Mouse (Mus musculus) lung, adult 2 months (tissue): ENCODE results near the gene Gm37419. TPM values are rescaled to one million over a fixed set of nuclear protein-coding genes. Genes with fewer than 3 reads are reported as not detected.

Experiments used
- DNase-seq: peaks from one replicate; pipeline ENCODE4 v3.0.0; 2022
- H3K4me1 ChIP-seq: fragments of 200-500 bp; 2 replicates; pipeline ENCODE4 v1.6.1; 2011; ENCODE audit warnings: low read length; ENCODE audit not compliant: control insufficient read depth, insufficient read depth
- H3K4me3 ChIP-seq: fragments of 200-500 bp; replicated peaks from 2 replicates; pipeline ENCODE3; 2011; ENCODE audit warnings: low read depth, mild to moderate bottlenecking, control low read depth, low read length; ENCODE audit errors: extremely low read depth
- CTCF ChIP-seq: fragments of 200-500 bp; IDR thresholded peaks from 2 replicates; pipeline ENCODE4 v1.5.1; 2011; ENCODE audit warnings: mild to moderate bottlenecking, low read length, control low read depth; ENCODE audit not compliant: insufficient read depth
- POLR2A ChIP-seq: fragments of 200-500 bp; IDR thresholded peaks from 2 replicates; pipeline ENCODE4 v1.6.1; 2011; ENCODE audit warnings: low read depth, mild to moderate bottlenecking, control low read depth, low read length, borderline replicate concordance; ENCODE audit errors: extremely low read depth
- WGBS: fragments of 180-500 bp; shearing (Covaris S2); methylation state at CpG from one replicate; pipeline ENCODE4 v1.1.7; 2018; 5-methylcytosine and 5-hydroxymethylcytosine counted together
- polyA plus RNA-seq: library from polyadenylated mRNA; depleted of rRNA; stranded (reverse); fragments of >200 nt; gene quantifications from 2 replicates; pipeline ENCODE4 v1.2.3, GENCODE M21; 2012

The Gm37419 gene
- polyA plus RNA-seq, 1 experiment = not detected

DNA sequence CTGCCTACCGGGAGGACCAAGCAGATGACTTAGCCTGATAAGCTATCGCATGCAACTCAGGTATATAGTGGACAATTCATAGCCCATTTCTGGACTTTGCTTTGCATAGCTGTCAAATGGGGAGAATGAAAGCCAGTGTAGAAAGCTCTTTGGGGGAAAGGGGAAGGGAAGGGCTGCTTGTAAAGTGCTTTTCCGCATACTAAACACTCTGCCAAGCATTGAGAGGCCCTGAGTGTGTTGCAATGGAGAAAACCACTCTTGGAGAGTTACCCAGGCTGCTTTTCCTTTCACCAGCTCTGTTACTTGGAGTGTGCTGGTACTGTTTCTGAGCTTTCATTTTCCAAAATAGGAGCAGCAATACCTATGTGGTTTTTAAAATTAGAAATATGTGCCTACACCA, 10.6 kb upstream of the Gm37419 start:
- no peak for TF ChIP-seq POLR2A
- TF ChIP-seq CTCF = no peak
- WGBS = 54% methylated on average over 3 of the region's 3 CpGs
- Histone ChIP-seq H3K4me3 (no peak overlapping the region), H3K4me1 (peaks cover 24% of the 10 kb centered on the region)
- DNase-seq = peak; percentile 52

GRCm38 (mm10) chr16:23978495-23978894, 9.8 kb upstream of the Gm37419 start:
- DNase-seq = no peak
- 70% methylated on average over 4 of the region's 4 CpGs for WGBS
- TF ChIP-seq POLR2A (no peak), CTCF (no peak)
- no peak overlapping the region for H3K4me3 ChIP-seq
- H3K4me1 ChIP-seq = peaks cover 27% of the 10 kb centered on the region

DNA sequence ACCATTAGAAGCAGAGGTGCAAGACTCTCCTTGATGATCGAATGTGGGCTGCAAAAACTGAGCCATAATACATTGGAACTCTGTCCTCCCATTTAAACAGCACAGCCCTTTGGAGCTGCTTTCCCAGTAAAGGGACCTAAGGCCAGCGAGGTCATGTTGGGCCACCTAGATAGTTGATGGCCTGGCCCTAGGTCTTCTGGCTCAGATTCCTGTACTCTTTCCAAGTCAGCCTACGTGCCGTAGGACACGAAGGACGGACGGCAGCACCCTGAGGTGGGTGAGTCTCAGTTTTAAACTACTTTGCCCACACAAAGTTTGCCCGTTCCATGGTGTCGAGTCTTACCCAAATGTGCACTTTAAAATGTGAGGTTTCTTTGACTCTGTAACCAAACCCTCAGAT, 8.8 kb upstream of the Gm37419 start:
- H3K4me1 ChIP-seq = peaks cover 27% of the 10 kb centered on the region
- 64% methylated on average over 9 of the region's 9 CpGs for WGBS
- no peak overlapping the region for H3K4me3 ChIP-seq
- no peak for TF ChIP-seq POLR2A
- no peak for TF ChIP-seq CTCF
- DNase-seq = no peak

- WGBS = 23% methylated on average over 11 of the region's 11 CpGs
- DNase-seq = no peak
- Histone ChIP-seq H3K4me3 (no peak overlapping the region), H3K4me1 (peaks cover 27% of the 10 kb centered on the region)
- TF ChIP-seq POLR2A (no peak), CTCF (no peak)
These were observed 7.9 kb upstream of the Gm37419 start for GRCm38 (mm10) chr16:23980201-23980870.

DNA sequence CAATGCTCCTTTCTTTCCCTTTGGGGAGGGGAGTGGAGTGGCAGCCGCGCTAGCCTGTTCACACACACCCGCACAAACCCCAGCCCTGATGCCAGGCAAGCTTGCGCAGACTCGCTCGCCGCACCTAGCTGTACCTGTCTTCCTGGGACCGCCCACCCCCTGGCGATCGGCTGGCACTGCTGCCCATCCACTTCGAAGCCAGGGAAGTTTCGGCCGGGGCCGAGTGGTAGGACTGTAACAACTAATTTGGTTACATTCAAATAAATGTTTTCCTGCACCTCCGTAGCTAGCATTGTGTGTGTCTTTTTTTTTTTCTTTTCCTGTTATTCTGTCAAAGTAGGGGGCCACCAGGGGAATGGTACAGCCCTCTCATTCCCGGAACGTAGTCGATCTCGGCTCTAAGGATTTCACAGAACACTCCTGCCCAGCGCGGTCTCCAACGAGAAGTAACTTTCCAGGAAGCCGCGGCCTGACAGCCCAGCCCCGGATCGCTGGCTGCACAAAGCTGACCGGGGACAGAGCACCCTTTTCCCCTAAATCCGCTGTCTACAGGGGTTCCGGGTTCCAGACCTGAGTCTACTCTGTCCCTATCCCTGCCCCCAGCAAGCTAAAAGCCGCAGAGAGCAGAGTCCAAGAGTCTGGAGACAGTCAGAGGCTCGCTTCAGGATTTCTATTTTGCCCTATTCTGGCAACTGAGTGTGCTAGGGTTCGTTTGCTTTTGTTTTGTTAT, 7.1 kb upstream of the Gm37419 start:
- Histone ChIP-seq H3K4me3 (peak overlapping the region; percentile 21), H3K4me1 (peaks cover 27% of the 10 kb centered on the region)
- peak; percentile 56 for DNase-seq
- no peak for TF ChIP-seq POLR2A
- TF ChIP-seq CTCF = no peak
- whole genome bisulfite sequencing = 7% methylated on average over 32 of the region's 32 CpGs

DNA sequence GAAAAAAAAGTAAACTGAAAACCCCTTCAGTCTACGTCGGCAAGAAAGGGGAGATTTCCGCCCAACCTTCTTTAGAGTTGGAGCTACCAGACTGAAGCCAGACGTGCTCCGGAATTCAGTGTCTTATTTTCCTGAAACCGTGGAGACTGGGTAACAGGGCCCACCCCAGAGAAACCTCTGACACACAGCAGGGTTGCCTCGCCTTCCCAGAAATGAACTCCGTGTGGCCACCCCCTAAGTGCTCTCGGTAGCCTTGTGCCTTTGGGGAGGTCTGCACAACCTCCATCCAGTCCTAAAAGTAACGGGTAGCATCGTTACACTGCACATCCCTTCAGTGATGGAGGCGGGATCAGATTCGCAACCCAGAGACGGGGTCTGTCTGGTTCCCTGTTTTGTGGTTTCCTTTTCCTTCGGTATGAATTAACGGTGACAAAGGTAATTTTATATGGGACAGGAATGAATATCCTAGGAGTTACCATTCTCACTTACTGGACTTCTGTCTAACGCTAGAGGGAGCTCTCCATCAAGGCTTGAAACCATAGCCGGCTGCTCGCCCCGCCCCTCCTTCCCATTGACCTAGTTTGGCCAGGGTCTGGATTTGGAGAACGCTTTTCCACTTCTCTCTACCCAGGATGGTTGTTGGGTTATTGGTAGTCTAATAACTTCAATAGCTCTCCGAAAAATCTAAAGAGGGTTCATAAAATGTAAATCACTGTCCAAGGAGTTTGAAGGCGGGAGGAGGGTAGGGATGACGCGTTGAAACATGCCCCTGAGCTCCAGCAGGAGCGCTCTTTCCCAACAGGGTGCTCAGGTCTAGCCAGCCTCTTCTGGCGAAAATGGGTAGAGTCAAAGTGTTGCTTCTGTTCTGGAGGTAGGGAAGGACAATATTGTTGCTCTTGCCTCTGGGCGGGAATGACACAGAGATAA, 6.1 kb upstream of the Gm37419 start:
- peaks cover 27% of the 10 kb centered on the region for H3K4me1 ChIP-seq
- peak overlapping the region; percentile 56 for H3K4me3 ChIP-seq
- DNase-seq = peak; percentile 80
- WGBS = 8% methylated on average over 28 of the region's 28 CpGs
- TF ChIP-seq POLR2A (0 out of 2 replicates have a peak, but pooled peaks have one; percentile 8), CTCF (peak; percentile 68)

DNA sequence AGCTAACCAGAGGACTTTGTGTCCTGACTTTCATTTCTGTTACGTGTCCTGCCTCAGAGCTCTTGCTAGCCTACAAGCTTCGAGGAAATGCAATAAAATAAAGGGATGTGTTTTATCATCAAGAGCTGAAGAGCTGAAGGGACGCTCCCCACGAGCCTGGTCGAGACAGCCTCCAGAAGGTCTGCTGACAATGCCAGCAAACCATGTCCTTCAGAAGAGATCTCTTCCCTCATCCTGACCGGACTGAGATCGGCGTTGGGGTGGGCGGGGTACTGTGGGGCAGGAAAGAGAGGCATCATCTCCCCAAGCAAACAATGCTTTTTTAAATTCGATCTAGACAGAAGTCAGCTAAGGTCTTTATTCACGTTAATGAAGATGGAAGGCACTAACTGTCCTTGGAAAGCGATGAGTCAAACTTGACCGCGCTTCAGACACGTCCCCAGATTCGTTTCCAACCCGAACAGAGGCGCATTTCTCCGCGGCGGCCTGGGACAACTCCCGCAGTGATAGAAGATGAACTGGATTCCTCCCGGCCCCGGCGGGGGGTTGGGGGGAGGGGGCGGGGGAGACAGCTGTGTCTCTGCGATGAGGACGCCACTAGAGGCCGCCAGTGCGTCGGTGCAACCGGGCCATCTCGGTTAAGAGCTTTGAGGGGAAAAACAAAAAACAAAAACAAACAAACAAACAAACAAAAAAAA, 5.2 kb upstream of the Gm37419 start:
- WGBS = 3% methylated on average over 33 of the region's 33 CpGs
- peaks cover 22% of the 10 kb centered on the region for H3K4me1 ChIP-seq
- DNase-seq = peak; percentile 76
- peak overlapping the region; percentile 56 for H3K4me3 ChIP-seq
- 0 out of 2 replicates have a peak, but pooled peaks have one; percentile 18 for TF ChIP-seq POLR2A
- peak; percentile 60 for TF ChIP-seq CTCF

GRCm38 (mm10) chr16:23984183-23984582, 4.1 kb upstream of the Gm37419 start:
- Histone ChIP-seq H3K4me3 (peak overlapping the region; percentile 1), H3K4me1 (peaks cover 22% of the 10 kb centered on the region)
- under 1% methylated on average over 22 of the region's 22 CpGs for WGBS
- peak; percentile 98 for TF ChIP-seq CTCF
- TF ChIP-seq POLR2A = peak; percentile 26; the same call in 1 of the 2 replicates
- DNase-seq = peak; percentile 87
